Mouse (Mus musculus): ENCODE data around the gene Parp12. TPM values are rescaled to one million over a fixed set of nuclear protein-coding genes. Genes with fewer than 3 reads are reported as not detected.

Parp12 gene
- polyA plus RNA-seq, 1 experiment, result 51.8 TPM

DNA sequence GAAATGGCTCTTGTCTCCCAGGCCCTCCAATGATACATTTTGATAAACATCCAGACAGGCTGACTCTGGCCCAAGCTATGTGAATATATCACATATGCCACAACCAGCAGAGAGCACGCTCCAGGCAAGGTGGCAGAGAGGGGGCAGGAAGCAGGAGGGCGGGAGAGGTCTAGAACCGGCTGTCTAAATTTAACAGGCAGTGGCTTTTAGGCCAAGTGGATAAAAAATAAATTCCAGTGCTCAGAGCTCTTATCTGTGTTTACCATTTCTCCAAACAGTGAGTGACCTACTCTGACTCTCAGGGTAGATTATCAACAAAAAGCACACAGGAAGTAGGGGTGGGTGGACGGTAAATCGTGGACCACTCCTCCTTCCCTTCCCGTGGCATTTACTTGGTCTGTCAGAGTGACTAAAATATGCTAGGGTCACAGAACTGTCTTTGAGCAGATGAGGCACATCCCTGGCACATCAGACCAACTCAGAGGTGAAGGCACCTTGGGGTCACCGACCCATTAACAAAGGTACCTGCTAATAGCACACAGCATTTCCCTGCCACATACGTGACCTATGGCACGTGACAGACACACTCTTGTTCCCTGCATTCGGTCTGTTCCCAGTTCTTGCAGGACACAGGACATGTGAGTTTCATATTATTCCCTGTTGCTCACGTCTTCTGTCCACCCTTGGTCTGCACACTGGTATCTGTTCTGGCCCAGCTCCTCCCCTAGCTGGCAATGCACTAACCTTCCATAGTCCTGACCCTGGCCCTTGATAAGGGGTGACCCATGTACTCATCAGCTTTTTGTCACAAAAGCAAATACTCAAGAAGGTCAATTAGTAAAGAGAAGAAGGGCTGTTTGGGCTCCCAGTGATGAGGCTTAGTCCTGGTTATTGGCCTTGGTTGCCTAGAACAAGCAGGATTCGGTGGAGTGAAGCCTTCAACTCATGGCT is 58.3 kb downstream of the Parp12 start:
- TF ChIP-seq POLR2A (IDR thresholded peaks at IDR 0.05; ENCODE audit: borderline replicate concordance, extremely low read depth, low read depth, low read length), result no peak
- TF ChIP-seq CTCF (IDR thresholded peaks at IDR 0.05; ENCODE audit: insufficient read depth, low read length), result no peak
- Histone ChIP-seq H3K4me3 (replicated peaks; ENCODE audit: extremely low read depth, low read depth, low read length) (no peak overlapping the region), H3K4me1 (ENCODE audit: control insufficient read depth, insufficient read depth, low read length) (peaks cover 18% of the 10 kb centered on the region)
- WGBS, result 25% methylated on average over 12 of the region's 12 CpGs
- DNase-seq, result peak; percentile 59

DNA sequence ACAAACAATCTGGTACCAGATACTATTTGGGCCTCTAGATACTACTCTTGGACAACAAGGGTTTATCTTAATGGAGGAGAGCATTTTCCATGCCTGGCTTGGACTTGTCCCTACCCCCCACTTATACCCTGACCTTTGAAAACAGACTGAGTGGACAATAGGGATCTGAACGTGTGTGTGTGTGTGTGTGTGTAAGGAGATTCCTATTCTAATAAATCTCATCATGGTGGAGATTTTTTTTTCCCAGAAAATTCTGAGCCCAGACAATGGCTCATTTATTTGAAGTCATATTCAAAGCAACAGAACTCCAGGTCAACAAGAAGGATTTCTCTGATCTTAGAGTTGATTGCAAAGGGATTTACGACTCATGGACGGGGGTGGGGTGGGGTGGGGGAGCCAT is 59.2 kb downstream of the Parp12 start:
- DNase-seq, result no peak
- WGBS, result 33% methylated on average over 3 of the region's 3 CpGs
- no peak overlapping the region for H3K4me3 ChIP-seq (replicated peaks; ENCODE audit: extremely low read depth, low read depth, low read length)
- TF ChIP-seq CTCF (IDR thresholded peaks at IDR 0.05; ENCODE audit: insufficient read depth, low read length) (no peak), POLR2A (IDR thresholded peaks at IDR 0.05; ENCODE audit: borderline replicate concordance, extremely low read depth, low read depth, low read length) (no peak)
- H3K4me1 ChIP-seq (ENCODE audit: control insufficient read depth, insufficient read depth, low read length), result peaks cover 18% of the 10 kb centered on the region

DNA sequence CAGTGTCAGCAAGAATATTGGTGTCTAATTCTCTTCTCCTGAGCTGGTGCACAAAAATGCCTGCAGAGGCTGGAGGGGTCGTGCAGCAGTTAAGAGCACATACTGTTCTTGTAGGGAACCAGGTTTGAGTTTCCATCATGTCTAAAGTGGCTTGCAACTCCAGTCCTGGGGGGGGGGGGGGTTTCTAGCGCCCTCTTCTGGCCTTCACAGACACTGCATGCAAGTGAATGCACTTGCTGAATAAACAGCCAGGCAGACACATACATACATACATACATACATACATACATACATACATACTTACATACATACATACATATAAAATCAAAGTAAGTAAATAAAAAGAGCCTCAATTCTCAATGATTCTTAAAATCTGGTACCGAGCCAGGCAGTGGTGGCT is 59.8 kb downstream of the Parp12 start:
- DNase-seq, result no peak
- peaks cover 18% of the 10 kb centered on the region for H3K4me1 ChIP-seq (ENCODE audit: control insufficient read depth, insufficient read depth, low read length)
- WGBS, result 58% methylated on average over 3 of the region's 3 CpGs
- TF ChIP-seq CTCF (IDR thresholded peaks at IDR 0.05; ENCODE audit: insufficient read depth, low read length), result no peak
- TF ChIP-seq POLR2A (IDR thresholded peaks at IDR 0.05; ENCODE audit: borderline replicate concordance, extremely low read depth, low read depth, low read length), result no peak
- no peak overlapping the region for H3K4me3 ChIP-seq (replicated peaks; ENCODE audit: extremely low read depth, low read depth, low read length)

DNA sequence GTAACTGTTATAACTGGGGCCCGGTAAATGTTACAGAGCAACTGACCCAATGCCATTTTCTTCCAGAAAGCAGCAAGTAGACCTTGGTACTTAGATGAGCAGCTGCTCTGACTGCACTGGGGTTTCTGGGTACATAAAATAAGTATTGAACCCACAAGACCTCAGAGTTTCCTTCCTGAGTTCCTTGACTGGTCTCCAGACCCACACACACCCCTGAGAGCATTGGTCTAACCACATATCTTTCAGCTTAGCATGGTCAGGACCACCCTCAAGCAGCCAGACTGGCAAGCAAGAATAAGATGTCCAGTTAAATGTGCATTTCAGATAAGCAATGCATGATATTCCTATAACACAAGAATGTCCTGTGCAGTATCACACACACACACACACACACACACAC is 61.0 kb downstream of the Parp12 start:
- no peak for DNase-seq
- TF ChIP-seq POLR2A (IDR thresholded peaks at IDR 0.05; ENCODE audit: borderline replicate concordance, extremely low read depth, low read depth, low read length) (no peak), CTCF (IDR thresholded peaks at IDR 0.05; ENCODE audit: insufficient read depth, low read length) (no peak)
- H3K4me3 ChIP-seq (replicated peaks; ENCODE audit: extremely low read depth, low read depth, low read length), result no peak overlapping the region
- H3K4me1 ChIP-seq (ENCODE audit: control insufficient read depth, insufficient read depth, low read length), result peaks cover 18% of the 10 kb centered on the region
- 75% methylated on average over 1 of the region's 1 CpGs for WGBS

DNA sequence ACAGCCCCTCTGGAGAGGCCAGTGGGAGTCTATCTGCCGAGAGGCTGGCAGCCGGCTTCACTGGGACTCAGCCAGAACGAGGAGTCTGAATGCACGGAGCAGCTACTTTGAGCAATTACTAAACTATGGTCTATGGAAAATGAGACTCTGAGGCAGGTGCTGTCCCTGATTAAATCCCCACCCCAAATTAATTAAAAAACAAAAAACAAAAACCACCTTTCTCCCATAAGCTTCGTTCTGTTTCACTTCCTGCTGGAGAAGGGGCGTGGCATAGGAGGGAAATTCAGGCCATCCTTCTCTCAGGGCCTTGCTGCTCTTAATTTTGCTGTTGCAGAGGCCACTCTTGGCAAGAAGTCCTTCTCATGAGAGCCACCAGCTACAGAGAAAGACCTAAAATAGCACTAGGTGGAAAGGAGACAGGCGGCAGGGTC is 62.3 kb downstream of the Parp12 start:
- TF ChIP-seq POLR2A (IDR thresholded peaks at IDR 0.05; ENCODE audit: borderline replicate concordance, extremely low read depth, low read depth, low read length) (no peak), CTCF (IDR thresholded peaks at IDR 0.05; ENCODE audit: insufficient read depth, low read length) (no peak)
- whole genome bisulfite sequencing, result 37% methylated on average over 7 of the region's 7 CpGs
- Histone ChIP-seq H3K4me3 (replicated peaks; ENCODE audit: extremely low read depth, low read depth, low read length) (no peak overlapping the region), H3K4me1 (ENCODE audit: control insufficient read depth, insufficient read depth, low read length) (peaks cover 18% of the 10 kb centered on the region)
- no peak for DNase-seq

DNA sequence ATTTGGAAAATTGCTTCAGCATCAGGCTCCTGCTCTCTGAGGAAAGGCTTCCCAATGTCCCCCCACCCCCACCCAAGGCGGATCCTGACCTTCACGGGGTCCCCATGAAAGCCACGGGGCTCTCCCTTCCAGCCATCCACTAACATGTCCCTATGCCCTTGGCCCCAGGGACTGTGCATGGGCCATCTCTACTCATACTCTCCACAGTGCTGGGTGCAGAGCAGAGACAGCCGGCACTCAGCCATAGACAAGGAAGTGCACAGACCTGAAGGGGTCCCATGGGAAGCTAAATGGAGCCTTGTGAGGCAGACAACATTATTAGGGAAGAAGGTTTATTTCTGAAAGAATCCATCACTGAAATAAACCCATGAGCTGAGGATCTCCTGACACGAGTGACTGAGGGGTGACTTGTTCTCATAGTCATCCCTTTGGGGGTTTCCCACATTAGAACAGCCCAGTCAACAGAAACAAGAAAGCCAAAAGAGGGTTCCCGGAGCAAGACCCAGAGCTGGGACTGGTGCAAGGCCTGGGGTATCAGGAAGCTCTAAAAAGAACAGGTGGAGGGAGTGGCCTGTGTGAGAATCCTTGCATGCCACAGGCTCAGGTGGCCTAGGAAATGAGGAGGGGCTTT is 63.2 kb downstream of the Parp12 start:
- no peak for DNase-seq
- Histone ChIP-seq H3K4me1 (ENCODE audit: control insufficient read depth, insufficient read depth, low read length) (peaks cover 14% of the 10 kb centered on the region), H3K4me3 (replicated peaks; ENCODE audit: extremely low read depth, low read depth, low read length) (no peak overlapping the region)
- 86% methylated on average over 6 of the region's 6 CpGs for WGBS
- TF ChIP-seq CTCF (IDR thresholded peaks at IDR 0.05; ENCODE audit: insufficient read depth, low read length) (no peak), POLR2A (IDR thresholded peaks at IDR 0.05; ENCODE audit: borderline replicate concordance, extremely low read depth, low read depth, low read length) (no peak)

DNA sequence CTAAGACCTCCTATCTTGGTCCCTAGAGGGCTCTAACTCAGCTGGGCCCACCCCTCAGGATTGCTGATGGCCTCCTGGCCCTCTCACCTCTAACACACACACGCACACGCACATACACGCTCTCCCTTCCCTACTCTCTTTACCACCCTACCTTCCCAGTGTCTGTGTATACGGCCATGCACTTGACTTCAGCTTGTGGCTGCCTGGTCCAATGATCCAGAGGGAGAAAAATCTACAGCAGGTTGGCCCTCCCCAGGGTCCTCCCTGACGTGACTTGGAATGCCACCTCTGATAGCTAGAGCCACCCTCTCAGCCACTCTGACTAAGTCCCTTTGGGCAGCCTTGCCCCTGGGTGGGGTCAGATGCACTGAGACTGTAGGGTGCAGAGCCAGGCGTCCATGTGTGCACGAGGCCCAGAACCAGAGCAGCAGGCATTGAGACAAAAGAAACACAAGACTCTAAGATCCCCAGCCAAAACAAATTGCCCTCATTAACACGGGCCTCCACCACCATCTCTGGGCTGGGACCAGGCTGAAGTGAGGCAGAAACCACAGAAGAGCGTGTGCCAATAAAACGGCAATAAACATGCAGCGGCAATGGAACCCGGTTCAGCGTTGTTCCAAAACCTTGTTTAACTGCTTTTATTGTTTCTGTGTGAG is 63.8 kb downstream of the Parp12 start:
- no peak for TF ChIP-seq POLR2A (IDR thresholded peaks at IDR 0.05; ENCODE audit: borderline replicate concordance, extremely low read depth, low read depth, low read length)
- TF ChIP-seq CTCF (IDR thresholded peaks at IDR 0.05; ENCODE audit: insufficient read depth, low read length), result no peak
- H3K4me3 ChIP-seq (replicated peaks; ENCODE audit: extremely low read depth, low read depth, low read length), result no peak overlapping the region
- no peak for DNase-seq
- WGBS, result 81% methylated on average over 13 of the region's 13 CpGs
- H3K4me1 ChIP-seq (ENCODE audit: control insufficient read depth, insufficient read depth, low read length), result peaks cover 9% of the 10 kb centered on the region

DNA sequence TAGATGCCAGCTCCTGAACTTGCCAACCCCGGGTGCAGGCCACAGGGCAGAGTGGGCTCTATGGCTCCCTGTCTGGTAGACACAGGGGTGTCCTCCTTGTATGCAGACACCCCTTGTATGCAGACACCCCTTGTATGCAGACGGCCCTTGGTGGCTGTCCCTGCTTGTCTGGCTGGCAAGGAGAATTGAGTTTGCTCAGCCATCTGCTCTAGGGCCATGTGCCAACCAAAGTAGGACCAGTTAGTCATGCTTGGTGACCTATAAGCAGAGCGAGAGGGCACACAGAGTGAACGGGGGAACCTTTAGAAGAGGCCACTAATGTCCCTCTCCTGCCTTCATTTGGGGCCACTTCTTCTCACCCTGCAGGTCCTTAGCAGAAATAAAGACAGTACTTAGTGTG is 65.5 kb downstream of the Parp12 start:
- DNase-seq, result no peak
- 67% methylated on average over 4 of the region's 4 CpGs for WGBS
- TF ChIP-seq POLR2A (IDR thresholded peaks at IDR 0.05; ENCODE audit: borderline replicate concordance, extremely low read depth, low read depth, low read length) (no peak), CTCF (IDR thresholded peaks at IDR 0.05; ENCODE audit: insufficient read depth, low read length) (no peak)
- Histone ChIP-seq H3K4me3 (replicated peaks; ENCODE audit: extremely low read depth, low read depth, low read length) (no peak overlapping the region), H3K4me1 (ENCODE audit: control insufficient read depth, insufficient read depth, low read length) (peaks cover 7% of the 10 kb centered on the region)

DNA sequence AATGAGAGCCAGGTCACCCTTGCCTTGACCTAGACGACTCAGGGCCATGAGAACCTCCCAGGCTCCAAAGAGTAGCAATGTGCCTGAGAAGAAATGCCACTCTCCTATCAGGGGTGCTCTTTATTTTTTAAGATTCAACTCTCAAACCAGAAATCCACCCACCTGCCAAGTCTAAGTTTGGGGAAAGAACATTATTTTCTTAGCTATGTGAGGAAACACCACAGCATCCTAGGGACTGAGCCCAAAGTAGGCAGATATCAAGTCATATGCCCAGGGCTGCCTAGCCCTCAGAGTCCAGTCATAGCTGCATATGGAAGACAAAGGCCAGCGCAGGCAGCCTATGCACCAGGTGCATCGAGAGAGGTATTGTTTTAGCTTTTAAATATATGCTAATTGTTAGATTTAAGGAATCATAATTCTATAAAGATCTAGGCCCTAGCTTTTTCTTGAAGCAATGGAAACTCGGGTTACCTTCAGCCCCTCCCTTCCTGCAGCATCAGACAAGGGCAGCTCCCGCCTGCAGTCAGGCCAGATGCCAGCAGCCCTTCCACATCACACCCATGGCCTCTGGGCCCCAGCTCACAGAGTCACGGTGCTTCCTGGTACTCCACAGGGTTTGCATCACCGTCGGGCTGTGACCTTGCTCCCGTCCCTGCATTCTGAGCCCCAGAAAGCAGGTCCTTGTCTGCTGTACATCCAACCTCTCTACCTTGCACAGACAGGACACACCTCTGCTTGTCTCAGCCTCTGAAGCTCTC is 66.2 kb downstream of the Parp12 start:
- peaks cover 7% of the 10 kb centered on the region for H3K4me1 ChIP-seq (ENCODE audit: control insufficient read depth, insufficient read depth, low read length)
- 52% methylated on average over 9 of the region's 9 CpGs for WGBS
- DNase-seq, result no peak
- H3K4me3 ChIP-seq (replicated peaks; ENCODE audit: extremely low read depth, low read depth, low read length), result no peak overlapping the region
- TF ChIP-seq CTCF (IDR thresholded peaks at IDR 0.05; ENCODE audit: insufficient read depth, low read length) (no peak), POLR2A (IDR thresholded peaks at IDR 0.05; ENCODE audit: borderline replicate concordance, extremely low read depth, low read depth, low read length) (no peak)

All from lung, adult 2 months (tissue).